Mouse (Mus musculus) skeletal muscle tissue, postnatal 0 days (tissue): Measurements from ENCODE around the gene Olfr1254. TPM values are rescaled to one million over a fixed set of nuclear protein-coding genes. Genes with fewer than 3 reads are reported as not detected.

ENCODE experiments used
- polyA plus RNA-seq: library from polyadenylated mRNA; unstranded; fragments of >200 nt; fragmentation: Nextera tagmentation; extraction: Ambion mirVana; gene quantifications from 2 replicates; pipeline ENCODE4 v1.2.1, GENCODE M21; 2015

Gene Olfr1254
- polyA plus RNA-seq = not detected in 2 replicates

DNA sequence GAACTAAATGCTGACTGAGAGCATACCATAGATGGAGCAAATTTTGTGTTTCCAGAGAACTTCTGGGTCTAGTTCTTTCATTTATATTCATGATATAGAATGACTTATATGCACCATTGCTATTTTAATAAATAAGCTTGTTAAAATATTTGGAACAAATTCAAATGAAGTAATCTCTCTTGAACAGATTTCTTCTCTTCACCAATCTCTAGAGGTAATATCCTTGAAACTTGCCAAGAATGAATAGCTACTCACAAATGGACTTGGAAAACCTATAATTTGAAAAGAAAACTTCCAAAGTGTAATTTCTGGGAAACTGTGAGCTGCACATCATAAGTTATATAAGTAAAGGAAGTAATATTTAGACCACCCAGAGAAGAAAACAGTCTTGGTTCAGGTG is at the start of gene Olfr1254:
Gene Olfr1254, minus strand, starts transcription at position 101 of the 400 bp plus-strand sequence.

DNA sequence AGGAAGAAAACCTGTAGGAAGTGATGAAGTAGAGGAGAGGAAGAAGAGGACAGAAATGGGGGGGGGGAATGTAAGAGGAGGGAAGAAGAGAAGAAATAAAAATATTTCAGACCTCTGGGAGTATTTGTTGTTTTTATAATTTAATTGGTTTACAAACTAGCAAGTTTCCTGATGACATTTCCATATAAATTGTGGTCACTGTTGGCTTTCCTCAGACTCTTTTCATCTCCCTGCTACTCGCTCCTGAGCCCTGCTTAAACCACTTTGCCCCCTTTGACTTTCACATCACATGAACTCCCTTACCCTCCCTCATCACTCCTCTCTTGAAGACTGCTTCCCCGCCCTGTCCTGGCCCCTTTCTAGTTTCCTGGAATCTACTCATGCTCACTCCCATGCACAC is 48.0 kb upstream of the Olfr1254 start, which contains the start of gene Olfr1256:
Gene Olfr1256, minus strand, starts transcription at position 101 of the 400 bp plus-strand sequence.

DNA sequence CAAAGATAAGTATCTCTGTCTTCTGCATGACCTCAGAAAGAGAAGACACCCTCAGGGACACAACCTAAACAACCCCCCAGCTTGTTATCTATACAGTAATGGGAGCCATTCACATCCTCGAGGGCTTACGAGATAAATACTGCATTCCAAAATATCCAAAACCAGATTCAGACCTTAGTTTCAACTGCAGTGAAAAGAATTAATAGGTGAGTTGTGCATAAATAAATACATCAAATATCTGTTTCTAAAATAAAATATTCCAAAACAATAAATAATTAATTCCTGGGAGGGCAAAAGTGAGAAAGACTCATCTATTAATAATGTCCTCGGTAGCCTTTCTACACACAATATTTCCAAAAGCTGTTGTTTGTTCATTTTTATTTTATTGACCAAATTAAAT is 18.3 kb upstream of the Olfr1254 start, which contains the start of gene Olfr1255:
Gene Olfr1255, plus strand, starts transcription at position 301 of the 400 bp plus-strand sequence.

DNA sequence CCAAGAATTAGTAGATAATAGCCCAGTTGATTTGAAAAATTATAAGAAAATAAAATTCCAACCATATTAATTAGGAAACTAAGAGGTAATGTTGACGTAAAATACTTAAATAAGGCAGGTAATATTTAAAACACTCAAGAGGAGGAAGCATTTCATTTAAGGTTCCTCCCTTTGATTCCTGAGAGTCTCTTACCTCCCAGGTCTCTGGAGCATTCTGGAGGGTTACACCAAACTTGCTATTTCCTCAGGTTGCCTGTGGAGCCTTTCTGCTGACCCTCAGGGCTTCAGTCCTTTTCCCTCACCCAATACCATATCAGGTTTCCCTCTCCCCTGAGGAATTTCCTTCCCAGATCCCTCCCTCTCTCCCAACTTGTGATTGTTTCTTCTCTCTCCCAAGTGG is 36.4 kb downstream of the Olfr1254 start, which contains the start of gene Olfr1253:
Gene Olfr1253, minus strand, starts transcription at position 101 of the 400 bp plus-strand sequence.

Other genes starting within 250 kb of the Olfr1254 start
- not detected in 2 replicates for gene Olfr1245, start 215.2 kb downstream of the Olfr1254 start, polyA plus RNA-seq
- gene Olfr1246, start 200.5 kb downstream of the Olfr1254 start, polyA plus RNA-seq = not detected in 2 replicates
- not detected in 2 replicates for gene Olfr1247, start 179.5 kb downstream of the Olfr1254 start, polyA plus RNA-seq
- not detected in 2 replicates for gene Olfr1248, start 175.4 kb downstream of the Olfr1254 start, polyA plus RNA-seq
- not detected in 2 replicates for gene Olfr1249, start 158.6 kb downstream of the Olfr1254 start, polyA plus RNA-seq
- gene Olfr1250, start 132.2 kb downstream of the Olfr1254 start, polyA plus RNA-seq = not detected in 2 replicates
- gene Olfr1251, start 121.7 kb downstream of the Olfr1254 start, polyA plus RNA-seq = not detected in 2 replicates
- not detected in 2 replicates for gene Olfr1252, start 68.6 kb downstream of the Olfr1254 start, polyA plus RNA-seq
- gene Olfr1253, start 36.5 kb downstream of the Olfr1254 start, polyA plus RNA-seq = not detected in 2 replicates
- not detected in 2 replicates for gene Olfr1255, start 18.4 kb upstream of the Olfr1254 start, polyA plus RNA-seq
- not detected in 2 replicates for gene Olfr1256, start 47.9 kb upstream of the Olfr1254 start, polyA plus RNA-seq
- not detected in 2 replicates for gene Olfr48, start 54.6 kb upstream of the Olfr1254 start, polyA plus RNA-seq
- not detected in 2 replicates for gene Olfr1257, start 84.8 kb upstream of the Olfr1254 start, polyA plus RNA-seq
- gene Olfr1258, start 133.7 kb upstream of the Olfr1254 start, polyA plus RNA-seq = not detected in 2 replicates
- gene Olfr1259, start 155.0 kb upstream of the Olfr1254 start, polyA plus RNA-seq = not detected in 2 replicates
- gene Olfr1260, start 180.7 kb upstream of the Olfr1254 start, polyA plus RNA-seq = not detected in 2 replicates
- gene Olfr1261, start 197.6 kb upstream of the Olfr1254 start, polyA plus RNA-seq = not detected in 2 replicates
- gene Olfr1262, start 206.5 kb upstream of the Olfr1254 start, polyA plus RNA-seq = not detected in 2 replicates
- not detected in 2 replicates for gene Olfr1263, start 218.5 kb upstream of the Olfr1254 start, polyA plus RNA-seq
- gene Olfr1264, start 232.0 kb upstream of the Olfr1254 start, polyA plus RNA-seq = not detected in 2 replicates
- gene Olfr1265, start 241.7 kb upstream of the Olfr1254 start, polyA plus RNA-seq = not detected in 2 replicates